Mouse (Mus musculus): ENCODE results near the gene Slc25a31. TPM values are rescaled to one million over a fixed set of nuclear protein-coding genes. Genes with fewer than 3 reads are reported as not detected.

The Slc25a31 gene
- polyA plus RNA-seq (2012) = not detected in 2 replicates

GRCm38 (mm10) chr3:40708655-40709054 is at the start of gene Slc25a31:
Gene Slc25a31, plus strand, starts transcription at chr3:40708855.

GRCm38 (mm10) chr3:40744024-40744835 is 35.6 kb downstream of the Slc25a31 start, which contains the start of gene Hspa4l:
Gene Hspa4l, plus strand, starts transcription at chr3:40744495.

Other genes with a start within 250 kb of the Slc25a31 start
- gene Intu, start 177.6 kb upstream of the Slc25a31 start, polyA plus RNA-seq (2012) = 0.57 and 0.61 TPM in 2 replicates
- gene Hspa4l, start 35.6 kb downstream of the Slc25a31 start, polyA plus RNA-seq (2012) = 11.9 and 13.1 TPM in 2 replicates
- gene Plk4, start 91.2 kb downstream of the Slc25a31 start, polyA plus RNA-seq (2012) = 12.0 and 13.2 TPM in 2 replicates
- 1.4 and 3.5 TPM in 2 replicates for gene Mfsd8, start 138.0 kb downstream of the Slc25a31 start, polyA plus RNA-seq (2012)
- 0.40 and 1.4 TPM in 2 replicates for gene Abhd18, start 138.1 kb downstream of the Slc25a31 start, polyA plus RNA-seq (2012)
- gene 1700034I23Rik, start 193.7 kb downstream of the Slc25a31 start, polyA plus RNA-seq (2012) = not detected in 2 replicates
- gene Larp1b, start 241.0 kb downstream of the Slc25a31 start, polyA plus RNA-seq (2012) = 15.6 and 19.6 TPM in 2 replicates

All from megakaryocyte-erythroid progenitor cell, adult 5 weeks (primary cell).